Mouse (Mus musculus): ENCODE data around the gene Tmem247.

GRCm38 (mm10) chr17:86876940-86877339 is 40.2 kb upstream of the Tmem247 start:
- TF ChIP-seq CTCF (IDR thresholded peaks at IDR 0.05; ENCODE audit: low read depth, low read length), result no peak
- no peak for TF ChIP-seq POLR2A (IDR thresholded peaks at IDR 0.05; ENCODE audit: borderline replicate concordance, low read depth, low read length)

All from bone marrow macrophage, adult 2 months (primary cell).